Mouse (Mus musculus) granulocyte monocyte progenitor cell, adult 5-6 weeks (primary cell): ENCODE data around the gene Abcd3. TPM values are rescaled to one million over a fixed set of nuclear protein-coding genes. Genes with fewer than 3 reads are reported as not detected.

Experiments used
- ATAC-seq: replicated peaks from 2 replicates; pipeline ENCODE4 v1.8.0; 2016; ENCODE audit warnings: mild to moderate bottlenecking, moderate TSS enrichment, inconsistent platforms; ENCODE audit not compliant: poor library complexity, severe bottlenecking
- total RNA-seq, 2 experiments: library from RNA; stranded (forward) in 1 of 2; stranded (reverse) in 1 of 2; fragments of 200-712, 200-1000 nt in 1 of 2; fragments of >200 nt in 1 of 2; fragmentation: Nextera tagmentation in 1 of 2; gene quantifications; 2 replicates each; pipeline ENCODE4 v1.2.3; 2014 to 2017

The Abcd3 gene
- total RNA-seq (2014; fragmentation: Nextera tagmentation) (30.1 and 30.9 TPM in 2 replicates), total RNA-seq (2017) (31.8 and 38.6 TPM in 2 replicates)

DNA sequence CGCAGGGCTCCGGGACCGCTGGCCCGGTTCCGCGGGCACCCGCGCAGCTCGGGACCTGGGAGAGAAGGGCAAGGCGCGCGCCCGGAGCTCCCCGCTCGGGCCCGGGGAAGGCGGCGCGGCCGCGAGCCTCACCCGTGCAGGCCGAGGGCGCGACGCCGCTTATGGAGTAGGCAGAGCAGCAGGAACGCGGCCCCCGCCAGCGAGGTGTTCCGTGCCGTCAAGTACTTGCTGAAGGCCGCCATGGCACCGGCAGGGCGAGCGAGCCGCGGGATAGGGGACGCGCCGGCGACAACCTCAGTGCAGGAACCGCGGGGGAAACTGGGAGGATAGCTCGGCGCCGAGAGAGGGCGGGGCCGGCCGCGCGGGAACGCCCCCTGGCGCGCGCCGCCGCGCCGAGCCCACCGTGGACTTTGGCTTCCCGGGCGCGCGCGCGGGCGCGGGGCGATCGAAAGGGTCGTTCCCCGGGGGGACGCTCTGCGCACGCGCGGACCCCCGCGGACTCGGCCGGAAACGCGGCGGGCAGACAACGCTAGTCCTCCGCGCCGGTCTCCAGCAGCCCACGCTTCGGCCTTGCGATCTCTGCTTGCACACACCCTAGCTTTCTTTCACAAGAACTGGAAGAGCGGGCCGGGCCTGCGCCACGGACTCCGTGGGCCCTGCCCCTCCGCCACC, at the start of gene Abcd3:
TSS of gene Abcd3 (minus strand) at position 426 of the 672 bp plus-strand sequence.
- peak; percentile 69 for ATAC-seq

DNA sequence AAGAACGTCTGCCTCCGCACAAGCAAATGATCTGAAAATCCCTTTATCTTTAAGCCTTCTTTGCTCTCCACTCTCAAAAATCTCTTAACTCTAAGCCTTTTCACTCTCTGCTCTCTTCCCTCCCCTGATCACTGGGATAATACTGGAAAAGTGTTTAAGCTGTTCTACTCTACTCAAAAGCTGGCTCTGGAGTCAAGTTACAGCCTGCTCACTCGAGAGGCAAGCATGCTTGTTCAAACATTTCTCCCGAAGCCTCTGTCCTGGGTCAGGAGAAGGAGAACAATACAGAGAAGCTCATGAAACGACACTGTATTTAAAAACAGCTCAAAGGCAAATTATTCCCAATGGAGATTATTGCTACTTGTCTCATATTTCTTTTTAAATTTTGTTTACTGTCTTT, 44.0 kb upstream of the Abcd3 start:
- no peak for ATAC-seq

DNA sequence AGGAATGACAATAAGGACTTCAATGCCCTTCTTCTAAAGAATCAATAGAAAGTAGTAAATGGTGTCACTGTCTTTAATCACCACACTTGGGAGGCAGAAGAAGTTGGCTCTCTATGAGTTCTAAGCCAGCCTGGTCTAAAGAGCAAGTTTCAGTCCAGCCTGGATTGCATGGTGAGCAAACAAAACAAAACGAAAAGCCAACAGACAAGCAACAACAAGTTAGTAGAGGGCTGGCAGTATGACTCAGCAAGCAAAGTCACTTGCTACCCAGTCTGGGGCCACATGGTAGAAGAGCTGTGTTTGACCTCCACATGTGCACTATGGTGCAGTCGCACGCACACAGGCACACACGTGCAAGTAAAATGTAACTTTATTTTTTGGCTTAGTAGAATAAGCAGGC, 41.0 kb upstream of the Abcd3 start:
- ATAC-seq = no peak

DNA sequence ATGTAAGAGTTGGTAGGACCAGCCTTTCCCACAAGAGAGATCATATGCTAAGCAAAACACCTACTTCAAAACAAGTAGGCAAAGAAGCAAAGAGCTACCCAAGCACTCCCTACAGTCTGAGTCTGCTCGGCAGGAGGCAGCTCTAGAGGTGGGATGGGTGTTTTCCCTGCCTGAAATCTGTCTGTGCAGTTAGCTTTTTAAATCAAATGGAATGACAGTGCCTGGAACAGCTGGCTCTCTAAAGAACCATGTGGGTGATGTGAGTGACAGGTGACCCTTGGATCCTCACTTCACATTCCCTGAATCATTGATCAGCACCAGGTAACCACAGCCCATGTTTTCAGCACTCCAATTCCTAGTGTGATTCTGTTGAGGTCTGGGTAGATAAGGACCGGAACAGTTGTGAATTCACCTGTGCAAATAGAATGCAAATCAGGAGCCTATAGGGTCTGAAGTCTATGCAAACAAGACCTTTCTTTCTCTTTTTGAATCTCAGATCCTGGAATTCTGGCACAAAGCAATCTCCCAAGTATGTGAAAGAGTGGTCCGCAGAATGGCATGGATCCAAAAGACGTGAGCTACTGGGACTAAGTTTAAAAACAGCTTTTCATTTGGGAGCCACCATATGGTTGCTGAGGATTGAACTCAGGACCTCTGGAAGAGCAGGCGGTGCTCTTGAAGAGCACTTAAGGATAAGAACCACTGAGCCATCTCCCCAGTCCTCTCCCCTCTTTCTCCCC, 38.8 kb upstream of the Abcd3 start:
- no peak for ATAC-seq

DNA sequence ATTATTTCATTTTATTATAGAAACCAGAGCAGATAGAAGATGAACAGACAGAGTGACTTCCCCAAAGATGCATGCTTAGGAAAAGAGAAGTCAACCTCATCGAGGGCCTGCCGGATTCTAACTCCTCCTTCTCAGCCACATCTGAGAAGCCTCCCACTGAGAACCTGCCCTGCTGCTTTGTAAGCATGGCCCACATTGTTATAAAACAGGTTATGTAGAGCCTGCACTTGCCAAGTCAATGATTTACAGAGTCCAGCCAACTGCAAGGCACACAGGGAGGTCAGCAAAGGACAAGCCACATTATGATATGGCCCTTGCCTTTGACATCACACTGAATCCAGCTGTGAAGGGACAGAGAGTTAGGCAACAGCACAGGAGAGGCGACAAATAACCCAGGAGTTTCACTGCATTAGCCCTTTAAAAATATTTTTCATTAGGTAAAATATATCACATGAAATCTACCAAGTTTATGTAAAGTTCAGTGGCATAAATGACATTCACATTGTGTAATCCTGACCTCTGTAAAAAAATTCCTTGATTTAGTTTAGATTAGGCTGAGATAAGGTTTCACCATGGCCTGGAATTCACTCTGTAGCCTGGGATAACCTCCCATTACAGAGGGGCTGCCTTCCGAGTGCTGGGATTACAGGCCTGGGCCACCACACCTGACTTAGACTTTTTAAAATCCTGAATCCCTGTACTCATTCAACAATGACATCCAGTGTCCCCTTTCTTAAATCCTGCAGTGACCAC, 37.1 kb upstream of the Abcd3 start:
- peak; percentile 71 for ATAC-seq

DNA sequence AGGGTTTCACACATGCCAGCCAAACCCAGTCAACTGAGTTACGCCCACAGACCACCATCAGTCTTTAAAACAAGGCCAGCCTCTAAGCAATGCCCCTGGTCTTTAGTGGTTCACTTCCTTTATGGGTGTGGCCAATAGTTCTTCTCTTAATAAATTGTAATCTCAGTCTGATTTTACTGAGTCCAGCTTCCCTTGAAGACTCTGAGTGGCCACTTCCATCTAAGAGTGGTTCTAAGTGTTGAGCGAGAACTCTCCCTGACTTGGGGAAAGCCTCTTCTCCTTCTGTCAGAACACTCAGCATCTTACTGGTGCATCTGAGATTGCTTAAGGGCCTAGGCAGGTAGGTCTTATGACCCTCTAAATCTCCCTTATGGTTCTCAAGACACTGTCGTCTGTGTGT, 35.9 kb upstream of the Abcd3 start:
- no peak for ATAC-seq

DNA sequence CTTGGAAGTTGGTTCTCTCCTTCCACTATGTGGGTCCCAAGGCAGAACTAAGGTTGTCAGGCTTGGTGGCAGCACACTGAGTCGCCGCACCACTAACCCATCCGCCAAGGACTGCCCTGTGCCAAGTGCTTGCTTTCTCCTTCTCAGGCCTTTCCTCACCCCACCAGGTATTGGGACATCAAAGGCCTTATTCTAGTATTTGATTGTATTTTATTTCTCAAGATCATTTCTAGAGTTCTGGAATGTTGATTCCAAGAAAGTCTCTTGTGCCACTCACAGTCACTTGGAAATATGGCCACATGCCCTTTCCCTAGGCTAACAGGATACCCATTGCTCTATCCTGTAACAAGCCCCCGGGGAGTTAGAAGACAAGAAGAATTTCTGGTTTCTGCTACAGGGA, 35.3 kb upstream of the Abcd3 start:
- no peak for ATAC-seq

DNA sequence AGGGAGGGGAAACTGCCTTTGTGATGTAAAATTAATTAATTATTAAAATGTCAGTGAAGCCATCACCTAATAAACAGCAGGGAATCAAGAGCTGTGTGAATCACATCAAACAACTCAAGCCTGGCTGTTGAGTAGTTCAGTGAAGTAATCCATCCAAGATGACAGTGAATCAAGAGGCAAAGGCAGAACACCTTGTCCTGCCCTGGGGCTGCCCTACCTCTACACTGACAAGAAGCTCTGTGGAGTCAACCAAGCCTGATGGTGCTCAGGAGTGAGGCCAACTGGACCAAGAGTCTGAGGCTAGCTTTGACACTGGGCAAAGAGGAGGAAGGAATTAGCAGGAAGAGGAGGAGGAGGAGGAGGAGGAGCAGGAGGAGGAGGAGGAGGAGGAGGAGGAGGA, 32.2 kb upstream of the Abcd3 start:
- ATAC-seq = no peak

DNA sequence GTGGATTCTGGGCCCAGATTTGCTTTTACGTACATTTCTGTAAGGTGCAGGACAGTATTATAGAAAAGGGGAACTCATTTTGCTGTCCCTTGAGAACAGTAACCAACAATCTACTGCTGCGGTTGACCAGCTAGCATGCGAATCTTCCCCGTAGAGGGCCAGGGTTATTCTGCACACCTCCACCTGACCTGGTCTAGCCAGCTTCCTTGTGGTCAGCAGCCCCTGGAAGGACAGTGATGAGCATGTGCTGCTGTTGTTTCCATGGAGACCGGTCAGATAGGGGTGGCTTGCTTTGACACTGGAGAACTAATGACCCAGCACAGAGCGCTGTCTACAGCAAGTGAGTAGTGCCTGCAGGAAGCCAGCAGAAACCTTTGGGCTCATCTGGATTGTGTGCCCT, 29.6 kb upstream of the Abcd3 start:
- ATAC-seq = no peak; the same call in 1 of the 2 replicates

DNA sequence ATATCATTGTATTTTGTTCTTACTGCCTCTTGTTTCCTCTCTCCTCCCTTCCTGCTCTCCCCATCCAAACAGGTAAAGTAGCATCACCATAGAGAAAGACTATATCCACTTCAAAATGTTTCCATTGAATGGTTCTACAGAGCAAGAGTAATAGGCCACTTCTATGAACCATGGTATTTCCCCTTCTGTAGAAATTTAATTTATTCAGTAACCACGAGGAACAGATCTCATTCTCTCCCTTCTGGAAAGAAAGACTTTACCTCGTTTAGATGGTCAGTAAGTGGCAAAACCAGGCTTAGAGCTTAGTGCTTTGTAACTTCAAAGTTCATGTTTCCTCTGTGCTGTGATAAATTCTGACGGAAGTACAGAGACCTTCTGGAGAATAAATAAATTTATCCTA, 28.9 kb upstream of the Abcd3 start:
- no peak for ATAC-seq

DNA sequence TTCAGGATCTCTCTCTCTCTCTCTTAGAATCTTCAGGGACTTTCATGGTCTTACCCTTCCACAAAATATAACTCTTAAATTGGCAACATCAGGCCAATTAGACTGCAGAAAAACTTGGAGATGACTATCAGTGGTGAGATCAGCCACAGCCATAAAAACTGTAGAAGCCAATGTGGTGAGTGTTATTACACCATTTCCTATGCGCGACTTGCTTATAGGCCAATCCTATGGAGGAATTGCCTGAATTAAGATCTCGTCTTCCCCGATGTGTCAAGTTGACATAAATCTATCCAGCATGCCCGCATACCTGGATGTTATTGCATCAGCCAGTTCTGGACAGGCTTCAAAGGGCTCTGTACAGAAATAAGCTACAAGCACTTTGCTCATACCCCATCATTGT, 28.2 kb upstream of the Abcd3 start:
- ATAC-seq = peak; percentile 69

DNA sequence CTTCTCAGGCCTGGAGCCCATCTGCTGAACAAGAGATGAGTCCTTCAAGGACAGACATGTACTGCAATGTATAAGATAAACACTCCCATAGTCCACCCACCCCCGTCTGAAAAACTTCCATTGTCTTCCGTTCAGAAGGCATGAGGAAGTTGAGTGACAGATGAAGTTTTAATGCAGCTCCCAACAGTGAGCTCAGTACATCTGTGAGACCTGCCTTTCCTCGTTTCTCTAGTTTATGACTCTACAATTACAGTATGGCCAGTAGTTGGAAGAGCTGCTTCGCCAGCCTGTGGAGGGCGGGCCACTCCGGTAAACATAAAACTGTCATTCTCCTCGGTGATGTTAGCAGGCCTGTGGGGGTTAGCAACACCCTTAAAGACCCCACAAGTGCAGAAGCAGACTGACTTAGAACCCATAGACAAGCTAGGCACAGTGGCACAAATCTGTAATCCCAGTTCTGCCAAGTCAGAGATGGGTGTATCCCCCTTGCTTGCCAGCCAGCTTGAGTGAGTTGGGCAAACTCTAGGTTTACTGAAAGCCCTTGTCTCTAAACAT, 27.3 kb upstream of the Abcd3 start:
- no peak for ATAC-seq

DNA sequence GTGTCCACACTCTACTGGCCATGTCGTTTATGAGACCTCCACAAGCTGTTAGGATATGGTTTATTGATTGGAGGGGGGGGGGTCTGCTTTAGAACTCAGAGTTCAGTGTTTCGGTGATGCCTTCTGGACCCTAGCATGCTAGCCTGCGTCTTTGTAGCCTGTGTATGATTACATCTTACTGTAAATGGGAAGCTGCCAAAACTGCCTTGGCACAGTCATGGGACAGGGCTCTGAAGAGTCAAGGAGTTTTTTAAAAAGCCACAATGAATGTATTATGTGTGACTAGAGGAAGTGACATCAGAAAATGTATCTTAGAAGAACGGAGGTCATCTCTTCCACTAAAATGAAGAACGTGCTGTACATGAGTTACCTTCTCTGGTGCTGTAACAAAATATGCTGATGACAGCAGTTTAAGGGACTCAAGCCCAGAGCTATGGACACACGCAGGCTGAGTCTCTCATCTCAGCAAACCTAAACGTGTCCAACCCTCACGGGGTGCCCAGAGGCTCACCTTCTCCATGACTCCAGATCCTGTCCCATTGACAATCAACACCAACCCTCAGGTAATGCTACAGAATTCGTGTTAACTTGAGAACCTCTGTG, 26.4 kb upstream of the Abcd3 start:
- ATAC-seq = peak; percentile 45

DNA sequence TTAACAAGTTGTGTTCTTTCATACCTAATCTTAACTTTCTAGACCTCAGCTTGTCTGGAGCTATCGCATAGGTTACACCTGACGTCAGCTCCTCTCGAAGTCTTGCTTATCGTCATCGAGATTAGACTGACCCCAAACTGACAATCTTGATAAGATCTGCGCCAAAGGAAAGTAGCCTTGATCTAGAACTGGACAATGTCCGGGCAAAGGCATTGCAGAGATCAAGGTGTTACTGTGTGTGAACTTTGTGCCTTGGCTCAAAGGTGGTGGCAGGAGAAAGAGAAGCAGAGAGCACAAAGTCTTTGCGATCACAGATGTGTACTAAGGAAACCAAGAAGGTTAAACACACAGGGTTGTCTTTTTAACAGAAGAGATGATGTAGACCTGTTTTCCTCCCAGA, 25.2 kb upstream of the Abcd3 start:
- no peak for ATAC-seq

DNA sequence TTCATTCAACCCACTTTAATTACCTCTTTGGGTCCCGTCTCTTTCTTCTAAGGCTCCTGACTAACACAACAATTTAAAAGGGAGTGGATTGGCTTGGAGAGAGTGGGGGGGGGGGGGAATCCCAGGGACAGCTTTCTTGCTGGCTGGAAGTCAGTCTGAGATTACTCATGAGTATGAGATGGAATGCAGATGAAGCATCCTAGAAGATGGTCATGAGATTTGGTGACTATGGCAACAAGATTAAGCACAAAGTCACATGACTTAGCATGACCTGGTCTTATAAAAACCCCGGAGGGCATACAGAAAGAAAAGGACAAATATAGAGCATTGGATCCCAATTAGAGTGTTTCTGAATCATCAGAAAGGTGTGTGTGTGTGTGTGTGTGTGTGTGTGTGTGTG, 19.6 kb upstream of the Abcd3 start:
- ATAC-seq = no peak

DNA sequence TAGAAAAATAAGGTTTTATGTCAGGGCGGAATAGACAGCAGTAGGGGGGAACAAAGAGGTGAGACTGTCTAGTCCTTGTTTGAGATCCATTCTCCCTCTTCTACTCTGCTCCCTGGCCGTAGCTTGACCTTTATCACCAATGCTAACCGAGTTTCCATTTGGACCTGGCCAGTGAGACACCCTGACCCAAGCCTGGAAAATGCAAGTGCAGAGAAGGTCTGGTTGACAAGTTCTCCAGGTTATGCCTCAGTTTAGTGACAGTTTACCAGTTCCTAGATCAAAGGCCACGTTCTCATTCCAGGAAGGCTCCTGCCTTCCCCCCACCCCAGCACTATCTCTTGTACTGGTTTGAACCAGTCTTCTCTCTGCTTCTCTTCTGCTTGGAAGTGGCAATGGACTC, 19.1 kb upstream of the Abcd3 start:
- ATAC-seq = no peak

DNA sequence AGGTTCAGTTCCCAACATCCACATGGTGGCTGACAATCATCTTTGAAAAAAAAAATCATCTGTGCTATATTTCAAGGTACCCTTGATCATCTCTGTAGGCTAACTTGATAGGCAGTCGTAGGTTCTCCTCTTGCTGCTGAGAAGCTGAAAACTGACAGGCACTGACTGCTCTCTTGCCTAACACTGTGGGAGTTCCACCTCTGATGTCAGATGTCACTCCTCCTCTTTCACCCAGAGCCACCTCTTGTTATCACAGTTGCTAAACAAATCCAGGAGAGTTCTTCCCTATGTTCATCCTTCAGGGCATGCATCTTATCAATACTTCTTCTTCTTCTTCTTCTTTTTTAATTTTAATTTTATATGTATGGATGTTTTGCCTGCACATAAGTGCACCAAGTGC, 10.0 kb upstream of the Abcd3 start:
- ATAC-seq = no peak

DNA sequence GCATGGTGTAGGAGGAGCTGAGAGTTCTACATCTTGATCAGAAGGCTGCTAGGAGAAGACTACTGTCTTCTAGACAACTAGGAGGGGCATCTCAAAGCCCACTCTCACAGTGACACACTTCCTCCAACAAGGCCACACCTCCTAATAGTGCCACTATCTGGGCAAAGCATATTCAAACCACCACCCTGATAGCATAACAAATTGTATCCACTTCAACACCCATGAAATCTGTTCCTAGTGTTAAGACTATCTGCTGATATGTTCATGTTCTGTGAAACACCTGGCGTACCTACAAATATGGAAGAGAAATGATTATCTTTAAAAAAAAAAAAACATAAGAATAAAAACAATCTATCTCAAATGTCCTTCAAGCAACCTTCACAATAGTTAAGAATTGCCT, 9.2 kb upstream of the Abcd3 start:
- no peak for ATAC-seq

DNA sequence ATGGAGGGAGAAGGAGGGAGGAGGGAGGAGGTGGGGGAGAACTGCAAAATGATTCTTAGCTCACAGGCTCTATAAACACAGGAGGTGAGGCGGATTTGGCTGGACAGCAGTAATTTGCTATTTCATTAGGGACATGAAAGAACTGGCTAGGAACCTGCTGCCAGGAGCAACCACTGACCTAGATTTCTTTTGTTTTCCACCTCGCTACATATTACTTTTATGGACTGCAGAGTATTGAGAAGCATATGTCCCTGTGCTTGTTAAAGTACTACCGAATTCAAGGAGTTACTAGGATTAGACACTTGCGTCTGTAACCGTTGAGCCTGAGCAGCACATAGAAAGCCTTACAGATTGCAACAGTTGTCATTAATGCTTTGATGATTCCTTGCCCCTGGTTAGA, 7.5 kb upstream of the Abcd3 start:
- no peak for ATAC-seq

DNA sequence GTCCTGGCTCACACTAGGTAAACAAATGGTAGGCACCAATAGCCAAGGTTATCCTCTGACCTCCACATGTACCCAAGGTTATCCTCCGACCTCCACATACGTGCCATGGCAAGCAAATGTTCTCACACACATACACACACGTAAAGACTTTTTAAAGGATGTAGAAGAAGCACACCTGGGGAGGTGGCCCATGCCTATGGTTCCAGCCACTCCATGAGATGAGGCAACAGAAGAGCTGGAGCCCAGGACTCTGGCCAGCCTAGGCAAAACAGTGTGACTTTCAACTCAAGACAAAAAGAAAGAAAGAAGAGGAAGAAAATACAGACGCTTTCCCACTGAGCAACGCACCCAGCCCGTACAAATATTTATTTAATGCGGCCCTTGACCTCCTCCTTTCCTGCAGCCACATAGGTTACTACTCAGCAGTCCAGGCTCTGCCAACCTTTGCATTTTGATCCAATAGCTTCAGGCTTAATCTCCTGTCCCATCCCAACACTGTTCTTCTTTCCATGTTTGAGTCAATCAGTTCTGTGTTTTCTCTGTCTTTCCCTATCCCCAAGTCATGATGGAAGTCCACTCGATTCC, 6.5 kb upstream of the Abcd3 start:
- ATAC-seq = no peak
